Mouse (Mus musculus) lung, adult 2 months (tissue): ENCODE results near the gene Fam149a.

Source experiments
- CTCF ChIP-seq: fragments of 200-500 bp; IDR thresholded peaks from 2 replicates; pipeline ENCODE4 v1.5.1; 2011; ENCODE audit warnings: mild to moderate bottlenecking, low read length, control low read depth; ENCODE audit not compliant: insufficient read depth
- POLR2A ChIP-seq: fragments of 200-500 bp; IDR thresholded peaks from 2 replicates; pipeline ENCODE4 v1.6.1; 2011; ENCODE audit warnings: low read depth, mild to moderate bottlenecking, control low read depth, low read length, borderline replicate concordance; ENCODE audit errors: extremely low read depth

GRCm38 (mm10) chr8:45321365-45321764, 60.7 kb downstream of the Fam149a start:
- TF ChIP-seq CTCF (no peak), POLR2A (no peak)
